Mouse (Mus musculus) thymus, postnatal 0 days (tissue): ENCODE results near the gene Scyl2. TPM values are rescaled to one million over a fixed set of nuclear protein-coding genes. Genes with fewer than 3 reads are reported as not detected.

Experiments used
- DNase-seq: peaks from one replicate; pipeline ENCODE4 v3.0.0-alpha.2; 2015; ENCODE audit warnings: low spot score
- polyA plus RNA-seq: library from polyadenylated mRNA; unstranded; fragments of >200 nt; fragmentation: Nextera tagmentation; extraction: Ambion mirVana; gene quantifications from 2 replicates; pipeline ENCODE4 v1.2.1, GENCODE M21; 2015

Scyl2 gene
- polyA plus RNA-seq, 1 experiment from 2014 or later: 9.9 TPM

DNA sequence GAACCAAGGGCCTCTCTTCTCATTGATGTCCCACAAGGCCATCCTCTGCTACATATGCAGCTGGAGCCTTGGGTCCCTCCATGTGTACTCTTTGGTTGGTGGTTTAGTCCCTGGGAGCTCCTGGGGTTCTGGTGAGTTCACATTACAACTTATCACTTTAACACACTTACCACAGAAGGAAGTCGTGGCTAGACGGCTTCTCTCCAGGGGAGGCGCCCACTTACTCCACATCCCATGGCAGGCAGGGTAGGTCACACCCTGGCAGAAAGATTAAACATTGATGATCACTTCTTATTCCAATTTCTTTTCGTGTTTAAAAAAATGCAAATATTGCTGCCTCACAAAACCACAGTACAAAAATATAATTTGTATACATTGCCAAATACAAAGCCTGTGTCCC lies 88.8 kb downstream of the Scyl2 start:
- DNase-seq: no peak

DNA sequence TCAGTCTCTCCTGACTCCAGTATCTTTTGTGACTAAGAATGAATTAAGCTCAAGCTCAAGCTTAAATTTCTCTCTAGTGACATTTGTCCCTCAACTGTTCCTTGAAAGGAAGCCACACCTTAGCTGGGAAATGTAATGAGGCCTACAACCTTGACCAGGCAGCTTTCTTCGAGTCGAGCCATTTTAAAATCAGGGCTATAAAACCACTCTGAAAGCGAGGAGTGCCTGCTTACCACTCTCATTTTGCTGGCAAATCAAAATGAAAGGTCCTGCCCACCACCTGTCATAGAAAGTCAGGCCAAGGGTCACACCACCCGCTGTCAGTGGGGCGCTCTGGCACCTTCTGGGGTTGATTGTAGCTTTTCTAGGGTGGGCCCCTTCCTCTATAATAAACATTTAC lies 90.2 kb downstream of the Scyl2 start:
- DNase-seq: no peak

DNA sequence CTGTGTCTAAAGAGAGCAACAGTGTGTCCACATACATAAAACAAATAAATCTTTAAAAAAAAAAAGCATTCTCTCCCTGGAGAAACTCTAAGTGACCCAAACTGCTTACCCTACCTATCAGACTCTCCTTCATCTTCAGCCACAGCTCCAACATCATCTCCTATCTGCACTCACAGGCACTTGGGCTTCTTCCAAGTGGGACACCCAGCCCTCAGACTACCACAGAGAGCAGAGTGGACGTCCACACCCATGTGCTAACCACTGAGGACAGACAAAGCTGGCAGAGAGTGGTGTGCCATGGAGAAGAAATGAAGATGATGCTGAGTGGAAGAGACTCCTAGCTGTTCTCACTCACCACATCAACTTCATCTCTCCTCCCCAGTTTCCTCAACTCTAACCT lies 90.6 kb downstream of the Scyl2 start:
- DNase-seq: no peak

DNA sequence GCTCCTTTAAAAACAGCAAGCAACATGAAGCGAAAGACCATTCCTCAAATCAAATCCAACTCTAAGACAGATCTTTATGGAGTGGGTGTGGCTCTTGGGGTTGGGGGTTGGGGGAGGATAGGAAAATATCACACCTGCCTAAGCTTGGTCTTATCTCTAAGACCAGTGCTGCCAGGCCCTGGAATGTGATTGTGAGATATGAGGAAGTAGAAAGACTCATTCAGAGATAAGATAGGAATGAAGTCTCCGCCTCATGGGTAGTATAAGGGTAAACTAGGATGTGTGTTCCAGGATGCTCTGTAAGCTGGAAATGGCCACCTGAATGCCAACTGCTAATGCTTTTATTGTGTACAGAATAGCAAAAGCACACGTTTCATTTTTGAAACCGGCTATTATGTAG lies 91.8 kb downstream of the Scyl2 start:
- no peak for DNase-seq

DNA sequence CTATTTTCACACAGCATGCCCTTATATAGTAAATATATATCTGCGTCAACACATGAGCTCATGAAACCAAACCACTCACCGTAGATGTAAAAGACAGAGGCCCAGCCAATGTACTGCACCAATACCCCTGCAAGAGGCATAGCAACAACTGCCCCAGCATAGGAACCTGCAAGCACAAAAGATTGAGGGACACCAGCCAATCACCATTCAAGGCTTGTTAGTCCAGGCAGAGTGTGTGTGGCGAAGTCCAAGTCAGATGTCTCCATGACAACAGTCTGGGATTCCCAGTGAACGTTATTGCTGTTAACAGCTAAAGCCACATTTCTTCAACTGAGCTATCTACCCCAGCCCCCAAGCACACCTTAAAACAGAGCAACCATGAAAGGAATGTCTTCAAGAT lies 93.3 kb downstream of the Scyl2 start:
- no peak for DNase-seq

DNA sequence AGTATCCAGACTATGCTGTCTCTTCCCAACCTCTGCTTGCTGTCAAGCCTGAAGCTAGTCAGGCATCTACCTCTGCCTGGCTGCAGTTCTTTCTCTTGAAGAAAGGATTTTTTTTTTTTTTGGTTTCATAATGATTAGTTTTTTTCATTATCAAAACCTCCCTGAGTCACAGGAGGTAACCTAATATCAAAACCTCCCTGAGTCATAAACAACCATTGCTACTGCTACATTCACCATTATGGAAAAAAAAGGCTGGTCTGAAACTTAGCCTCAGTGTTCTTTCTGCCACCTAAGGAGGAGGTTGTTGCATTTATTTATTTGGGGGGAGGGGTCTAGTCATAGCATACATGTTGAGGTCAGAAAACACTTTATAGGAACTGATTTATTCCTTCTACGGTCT lies 96.2 kb downstream of the Scyl2 start:
- no peak for DNase-seq

Other genes starting within 250 kb of the Scyl2 start
- gene Gas2l3, start 242.3 kb downstream of the Scyl2 start, polyA plus RNA-seq: 7.9 and 10.4 TPM in 2 replicates
- gene Nr1h4, start 152.7 kb downstream of the Scyl2 start, polyA plus RNA-seq: 0.20 and 0.30 TPM in 2 replicates
- gene Slc17a8, start 65.0 kb downstream of the Scyl2 start, polyA plus RNA-seq: 0.10 and 0.14 TPM in 2 replicates
- gene Actr6, start 46.0 kb upstream of the Scyl2 start, polyA plus RNA-seq: 58.7 and 63.8 TPM in 2 replicates
- 21.8 and 27.1 TPM in 2 replicates for gene Uhrf1bp1l, start 58.7 kb upstream of the Scyl2 start, polyA plus RNA-seq
- gene Anks1b, start 187.2 kb upstream of the Scyl2 start, polyA plus RNA-seq: 0.09 and 0.18 TPM in 2 replicates